Mouse (Mus musculus) embryonic facial prominence, embryonic 12.5 days (tissue): Measurements from ENCODE around the gene Gls. TPM values are rescaled to one million over a fixed set of nuclear protein-coding genes. Genes with fewer than 3 reads are reported as not detected.

Experiments
- ATAC-seq: fragments of 200-750 bp; cut with Nextera tagmentation; 2 replicates; pipeline ENCODE4 v1.8.0; 2017; ENCODE audit not compliant: insufficient number of reproducible peaks, insufficient read depth, low FRiP score, low TSS enrichment
- H3K27ac ChIP-seq: fragments of 300-500 bp; sonication (generic); 2 replicates; pipeline ENCODE4 v1.5.1; 2016; ENCODE audit warnings: mild to moderate bottlenecking
- H3K27me3 ChIP-seq: fragments of 300-500 bp; sonication (generic); 2 replicates; pipeline ENCODE4 v1.6.1; 2016; ENCODE audit warnings: mild to moderate bottlenecking, moderate library complexity
- H3K36me3 ChIP-seq: fragments of 300-500 bp; sonication (generic); 2 replicates; pipeline ENCODE4 v1.6.1; 2016; ENCODE audit warnings: mild to moderate bottlenecking
- H3K4me1 ChIP-seq: fragments of 300-500 bp; sonication (generic); 2 replicates; pipeline ENCODE4 v1.6.1; 2016
- H3K4me2 ChIP-seq: fragments of 300-500 bp; sonication (generic); replicated peaks from 2 replicates; pipeline ENCODE4 v1.6.1; 2016; ENCODE audit warnings: mild to moderate bottlenecking, moderate library complexity
- H3K4me3 ChIP-seq: fragments of 300-500 bp; sonication (generic); 2 replicates; pipeline ENCODE4 v1.5.1; 2016; ENCODE audit warnings: mild to moderate bottlenecking
- H3K9ac ChIP-seq: fragments of 300-500 bp; sonication (generic); 2 replicates; pipeline ENCODE4 v1.6.1; 2016; ENCODE audit warnings: mild to moderate bottlenecking, moderate library complexity
- H3K9me3 ChIP-seq: fragments of 300-500 bp; sonication (generic); 2 replicates; pipeline ENCODE4 v1.6.1; 2016; ENCODE audit warnings: mild to moderate bottlenecking, moderate library complexity
- WGBS: fragments of 180-500 bp; shearing (Covaris S2); methylation state at CpG from one replicate; pipeline ENCODE4 v1.1.7; 2016; 5-methylcytosine and 5-hydroxymethylcytosine counted together
- polyA plus RNA-seq: library from polyadenylated mRNA; unstranded; fragments of >200 nt; fragmentation: Nextera tagmentation; extraction: Ambion mirVana; gene quantifications from 2 replicates; pipeline ENCODE4 v1.2.1, GENCODE M21; 2016

Gls gene
- polyA plus RNA-seq: 27.9 and 31.7 TPM in 2 replicates

- peak within 1 kb of the TSS; percentile 60 for H3K4me2 ChIP-seq
- peak within 1 kb of the TSS; percentile 91 for H3K9ac ChIP-seq
- no peaks in the 10 kb centered on the region for H3K36me3 ChIP-seq
- H3K4me3 ChIP-seq: peak within 1 kb of the TSS; percentile 93
- WGBS: under 1% methylated on average over 42 of the region's 46 CpGs
- H3K4me1 ChIP-seq: peaks cover 3% of the 10 kb centered on the region; the same call in 1 of the 2 replicates
- H3K27me3 ChIP-seq: no peaks in the 10 kb centered on the region
- H3K9me3 ChIP-seq: no peaks in the 10 kb centered on the region
- ATAC-seq: peak; percentile 100
- peak within 1 kb of the TSS; percentile 95 for H3K27ac ChIP-seq
Observed at GRCm38 (mm10) chr1:52233143-52233713, at the start of gene Gls. Gene Gls, minus strand, starts transcription at chr1:52233232.

- Histone ChIP-seq H3K36me3 (no peaks in the 10 kb centered on the region), H3K9me3 (no peaks in the 10 kb centered on the region), H3K4me1 (no peaks in the 10 kb centered on the region), H3K4me2 (no peak overlapping the region), H3K9ac (no peak overlapping the region), H3K4me3 (no peak overlapping the region), H3K27me3 (no peaks in the 10 kb centered on the region), H3K27ac (no peak overlapping the region)
- 50% methylated on average over 7 of the region's 7 CpGs for WGBS
- no peak for ATAC-seq
Observed at GRCm38 (mm10) chr1:52279831-52280595, 47.0 kb upstream of the Gls start.

- Histone ChIP-seq H3K4me3 (no peak overlapping the region), H3K9me3 (no peaks in the 10 kb centered on the region), H3K27me3 (no peaks in the 10 kb centered on the region), H3K36me3 (no peaks in the 10 kb centered on the region), H3K4me1 (no peaks in the 10 kb centered on the region), H3K9ac (no peak overlapping the region), H3K4me2 (no peak overlapping the region), H3K27ac (no peak overlapping the region)
- 50% methylated on average over 3 of the region's 3 CpGs for WGBS
- ATAC-seq: no peak
Observed at GRCm38 (mm10) chr1:52279331-52279730, 46.3 kb upstream of the Gls start.

- H3K9me3 ChIP-seq: no peaks in the 10 kb centered on the region
- no peak for ATAC-seq
- H3K4me2 ChIP-seq: no peak overlapping the region
- H3K9ac ChIP-seq: no peak overlapping the region
- H3K36me3 ChIP-seq: no peaks in the 10 kb centered on the region
- H3K27ac ChIP-seq: no peak overlapping the region
- H3K27me3 ChIP-seq: no peaks in the 10 kb centered on the region
- no peaks in the 10 kb centered on the region for H3K4me1 ChIP-seq
- 67% methylated on average over 6 of the region's 6 CpGs for WGBS
- H3K4me3 ChIP-seq: no peak overlapping the region
Observed at GRCm38 (mm10) chr1:52278073-52278472, 45.0 kb upstream of the Gls start.

GRCm38 (mm10) chr1:52274210-52274609 is 41.2 kb upstream of the Gls start:
- H3K4me1 ChIP-seq: peaks cover 4% of the 10 kb centered on the region; the same call in 1 of the 2 replicates
- no peak overlapping the region for H3K27ac ChIP-seq
- H3K9ac ChIP-seq: no peak overlapping the region
- ATAC-seq: no peak
- no peaks in the 10 kb centered on the region for H3K27me3 ChIP-seq
- H3K9me3 ChIP-seq: no peaks in the 10 kb centered on the region
- no peaks in the 10 kb centered on the region for H3K36me3 ChIP-seq
- WGBS: 88% methylated on average over 3 of the region's 3 CpGs
- no peak overlapping the region for H3K4me3 ChIP-seq
- no peak overlapping the region for H3K4me2 ChIP-seq

- H3K27ac ChIP-seq: no peak overlapping the region
- ATAC-seq: no peak
- no peaks in the 10 kb centered on the region for H3K9me3 ChIP-seq
- no peaks in the 10 kb centered on the region for H3K36me3 ChIP-seq
- peaks cover 4% of the 10 kb centered on the region; the same call in 1 of the 2 replicates for H3K4me1 ChIP-seq
- H3K9ac ChIP-seq: no peak overlapping the region
- H3K4me2 ChIP-seq: no peak overlapping the region
- WGBS: 71% methylated on average over 5 of the region's 5 CpGs
- H3K4me3 ChIP-seq: no peak overlapping the region
- H3K27me3 ChIP-seq: no peaks in the 10 kb centered on the region
Observed at GRCm38 (mm10) chr1:52272018-52272678, 39.1 kb upstream of the Gls start.

GRCm38 (mm10) chr1:52270354-52270753 is 37.3 kb upstream of the Gls start:
- Histone ChIP-seq H3K36me3 (no peaks in the 10 kb centered on the region), H3K4me3 (no peak overlapping the region), H3K27ac (no peak overlapping the region), H3K27me3 (no peaks in the 10 kb centered on the region), H3K4me1 (peaks cover 4% of the 10 kb centered on the region; the same call in 1 of the 2 replicates), H3K9me3 (no peaks in the 10 kb centered on the region), H3K4me2 (no peak overlapping the region), H3K9ac (no peak overlapping the region)
- WGBS: 78% methylated on average over 9 of the region's 9 CpGs
- ATAC-seq: no peak

GRCm38 (mm10) chr1:52269596-52269995 is 36.6 kb upstream of the Gls start:
- Histone ChIP-seq H3K9ac (no peak overlapping the region), H3K4me3 (no peak overlapping the region), H3K9me3 (no peaks in the 10 kb centered on the region), H3K4me1 (peaks cover 4% of the 10 kb centered on the region; the same call in 1 of the 2 replicates), H3K4me2 (no peak overlapping the region), H3K27me3 (no peaks in the 10 kb centered on the region), H3K36me3 (no peaks in the 10 kb centered on the region), H3K27ac (no peak overlapping the region)
- 78% methylated on average over 4 of the region's 4 CpGs for WGBS
- no peak for ATAC-seq

- Histone ChIP-seq H3K4me2 (no peak overlapping the region), H3K9ac (no peak overlapping the region), H3K9me3 (no peaks in the 10 kb centered on the region), H3K4me3 (no peak overlapping the region), H3K36me3 (no peaks in the 10 kb centered on the region), H3K27ac (no peak overlapping the region), H3K27me3 (no peaks in the 10 kb centered on the region), H3K4me1 (peaks cover 4% of the 10 kb centered on the region; the same call in 1 of the 2 replicates)
- WGBS: 88% methylated on average over 6 of the region's 6 CpGs
- ATAC-seq: no peak
Observed at GRCm38 (mm10) chr1:52268006-52268405, 35.0 kb upstream of the Gls start.

- no peaks in the 10 kb centered on the region for H3K27me3 ChIP-seq
- H3K4me3 ChIP-seq: no peak overlapping the region
- H3K27ac ChIP-seq: no peak overlapping the region
- H3K36me3 ChIP-seq: no peaks in the 10 kb centered on the region
- no peak for ATAC-seq
- no peaks in the 10 kb centered on the region for H3K9me3 ChIP-seq
- H3K4me2 ChIP-seq: no peak overlapping the region
- H3K4me1 ChIP-seq: peaks cover 4% of the 10 kb centered on the region; the same call in 1 of the 2 replicates
- WGBS: 52% methylated on average over 3 of the region's 3 CpGs
- H3K9ac ChIP-seq: no peak overlapping the region
Observed at GRCm38 (mm10) chr1:52267606-52268005, 34.6 kb upstream of the Gls start.

GRCm38 (mm10) chr1:52265886-52266516 is 33.0 kb upstream of the Gls start:
- Histone ChIP-seq H3K9ac (no peak overlapping the region), H3K9me3 (no peaks in the 10 kb centered on the region), H3K27ac (no peak overlapping the region), H3K4me3 (no peak overlapping the region), H3K4me1 (peaks cover 4% of the 10 kb centered on the region; the same call in 1 of the 2 replicates), H3K4me2 (no peak overlapping the region), H3K36me3 (no peaks in the 10 kb centered on the region), H3K27me3 (no peaks in the 10 kb centered on the region)
- 55% methylated on average over 3 of the region's 3 CpGs for WGBS
- no peak for ATAC-seq
